Mouse (Mus musculus) liver, adult 2 months (tissue): ENCODE measurements around the gene Rnls.

ENCODE experiments used
- CTCF ChIP-seq: fragments of 200-500 bp; IDR thresholded peaks from 2 replicates; pipeline ENCODE4 v1.5.1; 2011; ENCODE audit warnings: low read depth, low read length, control low read depth
- POLR2A ChIP-seq: fragments of 200-500 bp; IDR thresholded peaks from 2 replicates; pipeline ENCODE4 v1.6.1; 2011; ENCODE audit warnings: low read length, control low read depth; ENCODE audit not compliant: insufficient read depth; ENCODE audit errors: extremely low read depth

- TF ChIP-seq CTCF (peak; percentile 36; the same call in 1 of the 2 replicates), POLR2A (no peak)
These were observed 166.0 kb downstream of the Rnls start for GRCm38 (mm10) chr19:33225858-33226705.
